Mouse (Mus musculus): Measurements from ENCODE around the gene Prkn.

The Prkn gene

DNA sequence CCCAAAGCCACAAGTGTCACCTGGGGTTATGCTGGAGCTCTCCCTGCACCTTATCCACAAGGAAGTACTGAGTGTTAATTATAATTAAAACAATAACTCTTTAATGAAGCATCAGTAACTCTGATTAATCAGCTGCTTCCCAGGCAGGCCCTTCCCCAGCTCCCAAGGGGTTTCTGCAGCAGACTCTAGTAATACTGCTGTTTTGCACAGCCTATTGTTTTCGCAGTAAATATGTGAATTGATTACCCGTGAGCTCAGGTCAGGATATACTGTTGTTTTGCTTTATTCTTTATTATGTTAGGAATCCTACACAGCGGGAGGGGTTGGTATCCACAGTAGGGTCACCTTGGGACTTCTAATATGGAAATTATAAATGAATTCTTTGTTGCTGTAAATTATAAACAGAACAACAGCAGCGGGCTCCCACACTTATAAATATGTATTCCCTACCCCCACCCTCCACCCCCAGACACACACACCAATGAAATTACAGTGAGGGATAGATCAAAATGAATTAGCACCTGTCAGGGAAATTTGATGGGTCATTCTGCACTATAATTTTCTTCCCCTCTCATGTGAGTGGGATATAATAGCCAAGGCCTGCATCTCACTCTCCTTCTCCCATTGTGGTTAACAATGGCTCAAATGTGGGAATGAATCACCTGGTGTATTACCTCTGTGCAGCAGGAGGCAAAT, 701.9 kb downstream of the Prkn start:
- DNase-seq, result no peak

DNA sequence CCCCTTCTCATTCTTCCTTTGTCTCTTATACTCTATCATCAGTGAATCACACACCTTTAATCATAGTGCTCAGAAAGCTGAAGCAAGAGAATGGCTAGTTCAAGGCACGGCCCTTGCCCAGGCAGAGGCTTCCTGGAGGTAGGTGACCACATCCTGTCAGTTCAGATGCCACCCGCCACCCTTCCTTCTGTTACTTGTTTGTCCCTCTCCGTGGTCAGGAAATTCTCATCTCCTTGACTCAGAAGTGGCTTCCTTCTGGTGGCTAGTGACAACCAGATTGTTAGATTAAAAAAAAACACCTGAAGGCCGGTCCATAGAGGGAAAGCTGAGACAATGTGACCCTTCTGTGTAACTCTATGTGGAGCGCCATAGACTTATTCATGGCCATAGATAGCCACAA, 710.4 kb downstream of the Prkn start:
- DNase-seq, result no peak

DNA sequence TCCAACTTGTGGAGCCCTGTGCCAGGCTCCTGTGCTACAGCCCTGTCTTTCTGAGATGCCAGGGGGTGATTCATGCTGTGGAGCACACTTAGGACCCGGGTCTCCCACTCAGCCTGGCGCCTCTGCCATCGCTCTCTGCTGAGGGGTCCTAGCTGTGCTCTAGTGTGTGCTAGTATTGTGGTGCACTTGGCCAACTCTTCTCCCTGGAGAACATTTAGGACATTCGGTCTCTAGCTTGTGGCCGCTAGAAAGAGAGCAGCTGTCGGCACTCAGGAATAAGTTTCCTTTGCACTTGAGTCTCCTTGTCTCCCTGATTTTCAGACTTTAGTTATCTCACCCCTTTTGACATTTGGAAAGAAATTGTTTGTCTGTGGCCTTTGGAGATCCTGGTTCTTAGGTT, 725.5 kb downstream of the Prkn start:
- DNase-seq, result no peak

DNA sequence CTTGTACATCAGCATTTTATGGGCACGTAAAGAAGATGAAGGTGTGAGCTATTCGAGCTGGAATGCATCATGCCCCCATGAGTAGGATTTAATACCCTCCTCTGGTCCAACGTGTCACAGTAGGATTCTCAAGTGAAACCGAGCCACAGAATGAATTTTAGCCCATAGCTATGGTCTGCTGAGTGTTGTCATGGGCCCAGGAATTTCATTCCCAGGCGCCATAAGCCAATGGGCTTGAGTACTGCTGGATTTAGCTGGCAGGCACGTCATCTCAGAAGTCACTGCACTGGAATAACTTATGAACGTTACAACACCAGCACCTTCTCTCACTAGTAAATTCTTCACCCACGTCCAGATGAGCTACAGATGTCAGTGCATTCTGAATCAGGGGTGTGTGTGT, 730.2 kb downstream of the Prkn start:
- no peak for DNase-seq

DNA sequence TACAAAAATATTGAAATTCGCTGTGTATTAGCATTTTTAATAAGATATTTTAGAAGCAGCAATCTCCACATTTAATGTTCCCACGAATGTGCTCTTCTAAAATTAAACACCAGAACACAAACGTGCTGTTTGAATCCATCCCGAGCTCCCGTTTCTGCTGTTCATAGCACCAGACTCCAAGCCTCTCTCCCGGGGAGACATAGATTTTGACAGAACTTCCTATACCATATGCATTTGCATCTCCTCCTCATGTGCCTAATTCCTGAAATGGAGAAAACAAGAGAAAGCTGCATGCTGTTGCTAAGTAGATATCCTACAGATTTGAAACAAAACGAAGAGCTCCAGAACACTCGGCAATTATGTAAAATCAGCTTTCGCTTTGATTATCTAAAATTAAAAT, 733.5 kb downstream of the Prkn start:
- DNase-seq, result no peak

DNA sequence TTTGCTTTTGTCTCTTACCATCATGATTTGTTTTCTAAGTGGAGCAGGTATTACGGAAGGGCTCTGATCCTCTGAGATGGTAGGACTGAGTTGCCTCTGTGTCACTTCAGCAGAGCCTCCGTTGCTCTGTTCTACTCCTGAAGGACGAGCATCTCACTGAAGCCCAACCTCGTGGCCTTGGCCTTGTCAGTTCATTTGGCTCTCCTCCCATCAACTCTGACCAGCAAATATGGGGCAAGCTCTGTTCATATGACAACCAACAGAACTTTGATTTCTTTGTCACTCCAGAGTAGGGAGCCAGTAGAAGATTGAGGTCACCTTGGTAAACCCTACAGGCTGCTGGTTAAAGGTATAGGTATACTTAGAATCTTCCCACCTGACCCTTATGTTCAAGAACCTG, 745.3 kb downstream of the Prkn start:
- DNase-seq, result no peak

DNA sequence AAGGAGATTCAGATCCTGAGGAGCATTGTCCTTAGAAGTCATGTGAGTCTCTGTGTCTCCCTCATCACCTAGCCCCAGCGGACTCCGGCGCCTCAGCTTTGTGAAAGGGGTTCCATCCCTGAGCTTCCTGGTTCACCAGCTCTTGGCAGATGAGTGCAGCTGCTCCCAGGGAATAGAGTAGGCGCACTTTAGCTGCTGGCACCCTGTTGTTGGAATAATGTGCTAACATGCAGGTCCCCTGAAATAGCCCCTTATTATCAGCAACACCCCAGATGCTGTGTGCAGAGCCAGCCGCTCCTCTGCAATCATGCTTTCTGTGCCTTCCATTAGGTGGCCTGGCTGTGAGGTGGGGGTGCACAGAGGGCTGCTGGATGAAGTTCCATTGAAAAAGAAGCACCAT, 767.7 kb downstream of the Prkn start:
- no peak for DNase-seq

DNA sequence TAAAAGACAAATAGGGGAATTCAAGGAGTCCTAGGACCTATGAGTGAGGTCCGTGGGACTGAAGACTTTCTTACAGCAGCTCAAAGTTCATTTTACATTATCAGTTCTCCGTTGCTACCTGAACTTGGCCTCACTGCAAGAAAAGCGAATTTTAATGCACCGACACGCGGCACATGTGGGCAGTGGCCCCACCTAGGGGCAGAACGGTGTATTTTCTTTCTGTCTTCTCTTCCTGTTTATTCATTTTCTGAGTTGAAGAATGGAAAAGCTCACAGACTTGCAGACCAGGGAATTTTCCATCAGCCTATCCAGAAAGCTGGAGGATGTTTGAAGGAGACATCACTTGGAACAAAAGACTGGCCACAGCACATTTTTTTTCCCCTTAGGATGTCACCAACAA, 771.3 kb downstream of the Prkn start:
- DNase-seq, result peak; percentile 77

DNA sequence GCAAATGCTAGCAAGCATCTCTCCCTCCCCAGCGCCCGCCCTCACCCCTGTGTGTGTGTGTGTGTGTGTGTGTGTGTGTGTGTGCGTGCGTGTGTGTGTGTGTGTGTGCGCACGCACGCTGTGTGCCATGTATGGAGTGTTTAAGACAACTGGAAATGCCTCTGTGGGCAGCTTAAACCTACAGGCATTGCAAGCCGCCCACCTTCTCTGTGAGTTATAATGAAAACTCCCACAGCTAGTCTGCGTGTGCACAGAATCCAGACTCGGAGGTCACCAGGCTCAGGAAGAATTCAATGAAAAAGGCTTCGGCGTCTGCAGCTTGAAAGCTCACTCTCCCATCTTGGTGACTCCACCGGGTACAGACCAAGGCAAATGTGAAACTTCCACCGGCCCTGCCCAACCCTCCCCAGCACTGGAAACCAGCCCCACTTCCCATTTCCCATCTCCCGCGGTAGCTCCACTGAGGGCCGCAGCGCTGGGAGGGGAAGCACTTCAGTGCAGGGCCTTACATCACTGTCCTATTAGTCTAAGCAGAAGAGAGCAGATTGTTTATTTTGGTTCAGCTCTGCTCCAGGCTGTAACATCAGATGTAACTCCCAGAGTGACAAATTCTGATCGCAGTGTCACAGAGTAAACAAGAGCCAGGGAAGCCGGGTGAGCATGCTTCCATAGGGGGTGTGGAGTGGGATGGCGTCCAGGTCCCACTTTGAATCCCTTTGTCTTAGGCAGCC, 772.8 kb downstream of the Prkn start:
- peak; percentile 67 for DNase-seq

DNA sequence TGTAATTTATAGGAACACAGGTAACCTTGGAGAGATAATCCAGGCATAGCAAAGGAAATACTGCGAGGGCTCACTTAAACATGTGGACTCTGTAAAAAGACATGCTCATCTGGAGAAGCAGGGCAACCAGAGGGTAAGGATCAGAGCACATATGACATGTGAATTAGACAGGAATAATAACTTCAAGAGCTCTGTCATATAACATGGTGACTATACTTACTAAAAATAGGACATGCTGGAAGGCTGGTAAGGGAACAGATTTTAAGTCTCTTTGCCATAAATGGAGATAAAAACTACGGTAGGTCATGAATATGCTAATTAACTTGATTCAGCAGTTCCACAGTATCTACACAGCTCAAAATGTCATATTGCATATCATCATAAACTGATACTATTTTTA, 777.4 kb downstream of the Prkn start:
- no peak for DNase-seq

DNA sequence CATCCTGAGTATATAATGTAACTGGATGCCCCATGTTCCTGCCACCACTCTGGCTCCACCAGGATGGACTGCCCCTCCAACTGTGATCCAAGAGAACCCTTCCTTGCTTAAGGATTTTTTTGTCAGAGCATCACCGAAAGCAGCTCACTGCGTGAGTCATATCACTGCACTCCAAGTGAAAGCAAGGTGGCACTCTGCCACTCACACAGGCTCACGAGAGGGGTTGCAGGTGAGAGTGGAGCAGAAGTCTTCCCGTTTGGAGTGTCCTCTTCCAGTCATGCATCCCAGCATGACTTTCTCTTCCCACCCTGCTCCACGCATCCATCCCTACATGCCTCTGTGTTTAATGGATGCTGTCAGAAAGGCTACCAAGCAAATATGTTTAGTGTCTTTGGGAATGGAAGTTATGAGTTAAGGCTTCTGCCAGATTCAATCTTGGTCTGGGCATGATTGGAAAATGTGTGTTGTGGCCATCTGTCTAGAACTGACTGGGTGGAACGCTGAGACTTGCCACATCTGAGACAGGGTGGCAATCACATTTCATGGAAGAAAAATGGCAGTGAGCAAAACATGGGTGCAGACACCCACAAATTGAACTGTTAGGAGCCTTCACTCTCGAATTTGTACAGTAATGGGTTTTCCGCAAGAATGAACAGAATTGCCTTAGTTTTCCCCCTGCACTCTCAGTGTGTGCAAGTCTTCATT, 778.9 kb downstream of the Prkn start:
- DNase-seq, result no peak

DNA sequence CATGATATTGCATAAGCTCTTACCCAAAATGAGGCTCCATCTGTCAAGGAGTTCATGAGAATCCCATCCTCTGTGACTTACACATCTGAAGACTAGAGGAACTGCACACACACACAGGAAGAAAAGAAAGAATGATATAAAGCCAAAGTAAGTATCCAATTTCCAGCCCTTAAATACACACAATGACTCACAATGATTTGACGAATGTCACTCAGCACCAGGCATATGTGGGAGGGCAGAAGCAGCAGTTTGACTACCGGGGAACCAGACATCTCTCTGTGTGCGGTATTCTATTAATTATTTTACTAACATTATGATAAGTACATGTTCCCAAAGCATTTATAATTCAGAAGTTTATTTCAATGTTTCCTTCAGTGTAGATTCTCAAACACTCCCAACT, 780.6 kb downstream of the Prkn start:
- no peak for DNase-seq

DNA sequence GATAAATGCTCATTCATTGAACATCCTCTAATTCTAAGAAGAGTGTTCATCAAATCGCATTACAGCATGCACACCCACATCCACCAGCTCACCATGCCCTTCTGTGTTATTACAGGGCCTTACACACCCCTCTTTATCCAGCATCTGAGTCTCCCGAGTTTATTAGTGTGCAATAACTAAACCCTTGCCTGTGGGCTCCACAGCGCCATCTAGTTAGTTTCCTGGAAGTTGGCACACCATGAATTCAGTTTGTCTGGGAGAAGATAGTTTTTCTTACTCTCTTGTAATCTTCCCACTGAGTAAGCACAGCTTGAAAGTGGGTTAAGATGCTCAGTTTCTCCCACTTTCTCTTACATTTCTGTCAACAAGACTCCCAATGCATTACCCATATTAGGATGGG, 781.3 kb downstream of the Prkn start:
- DNase-seq, result peak; percentile 39

DNA sequence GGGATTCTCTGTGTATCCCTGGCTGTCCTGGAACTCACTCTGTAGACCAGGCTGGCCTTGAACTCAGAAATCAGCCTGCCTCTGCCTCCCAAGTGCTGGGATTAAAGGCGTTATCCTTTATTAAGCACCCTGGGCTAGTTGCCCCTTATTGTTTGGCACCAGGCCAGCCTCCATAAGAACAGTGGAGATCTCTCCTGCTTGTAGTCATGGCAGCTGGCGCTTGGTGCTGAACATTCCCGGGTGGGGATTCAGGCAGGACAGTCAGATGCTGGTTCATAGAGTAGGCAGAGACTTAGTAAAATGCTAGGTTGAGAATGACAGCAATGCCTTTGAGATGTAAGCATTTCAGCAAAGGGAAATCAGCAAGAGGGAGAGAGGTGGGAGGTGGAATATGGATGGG, 786.1 kb downstream of the Prkn start:
- DNase-seq, result no peak

DNA sequence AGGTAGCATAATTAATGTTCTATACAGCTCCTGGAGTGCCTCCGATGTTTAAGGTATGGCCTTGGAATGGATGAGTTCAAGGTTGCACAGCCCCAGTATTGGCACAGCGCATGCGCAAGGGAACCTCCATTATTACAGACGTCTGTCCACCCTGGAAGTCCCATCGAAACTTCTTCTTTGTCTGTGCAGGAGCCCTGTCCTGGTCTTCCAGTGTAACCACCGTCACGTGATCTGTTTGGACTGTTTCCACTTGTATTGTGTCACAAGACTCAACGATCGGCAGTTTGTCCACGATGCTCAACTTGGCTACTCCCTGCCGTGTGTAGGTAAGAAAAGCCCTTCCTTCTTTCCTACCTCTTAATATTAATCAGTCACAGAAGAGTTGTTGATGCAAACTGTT, 794.9 kb downstream of the Prkn start:
- DNase-seq, result no peak

DNA sequence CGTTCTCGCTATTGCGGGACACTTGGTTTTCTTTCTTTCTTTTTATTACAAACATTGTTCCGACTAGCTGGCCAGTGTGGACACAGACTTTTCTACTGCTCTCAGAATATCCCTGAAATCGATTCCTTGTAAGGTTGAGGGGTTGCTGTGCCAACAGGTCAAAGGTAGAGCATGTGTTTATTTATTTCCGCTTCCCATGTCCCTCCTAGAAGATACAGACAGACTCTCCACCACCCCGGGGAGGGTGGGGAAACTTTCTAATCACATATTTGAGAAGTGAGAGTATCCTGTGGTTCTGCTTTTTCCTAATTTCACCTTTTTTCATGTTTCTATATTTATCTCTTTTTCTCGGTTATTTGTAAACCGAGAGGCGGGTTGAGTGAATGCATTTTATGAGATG, 797.5 kb downstream of the Prkn start:
- no peak for DNase-seq

DNA sequence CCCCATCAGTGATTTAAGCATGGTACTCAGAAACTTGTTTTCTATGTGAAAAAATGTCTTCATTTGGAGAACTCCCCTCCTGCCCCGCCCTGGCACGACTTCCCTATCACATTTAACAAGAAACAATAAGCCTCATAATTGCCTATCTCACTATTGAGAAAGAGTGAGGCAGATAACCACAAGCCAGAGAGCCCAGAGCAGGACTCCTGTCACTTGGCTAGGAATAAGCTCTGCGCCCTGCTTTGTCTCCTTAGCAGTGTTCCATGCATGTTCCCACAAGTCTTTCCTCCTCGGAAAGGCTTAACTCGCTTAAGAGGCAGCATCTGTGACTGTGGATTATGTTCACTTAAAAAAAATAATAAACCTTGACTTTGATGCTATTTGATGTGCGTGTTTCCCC, 798.3 kb downstream of the Prkn start:
- DNase-seq, result no peak

DNA sequence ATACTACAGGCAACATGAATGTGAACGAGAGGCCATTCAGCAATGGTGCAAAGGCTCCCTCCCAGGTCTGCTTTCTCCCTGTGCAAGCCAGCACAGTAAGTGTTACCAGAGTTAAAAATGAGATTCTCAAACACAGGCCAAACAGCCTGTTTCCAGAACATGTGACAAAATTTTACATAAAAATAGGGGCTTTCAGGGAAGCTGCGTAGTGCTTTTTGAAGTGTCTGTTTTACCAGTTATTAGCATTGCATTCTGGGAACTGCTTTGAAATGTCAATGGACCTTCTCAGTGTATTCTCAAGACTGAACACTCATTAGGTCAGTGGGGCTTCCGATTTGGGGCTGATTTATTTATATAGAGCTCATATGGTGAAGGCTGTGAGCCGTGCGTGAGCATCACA, 799.6 kb downstream of the Prkn start:
- DNase-seq, result no peak

DNA sequence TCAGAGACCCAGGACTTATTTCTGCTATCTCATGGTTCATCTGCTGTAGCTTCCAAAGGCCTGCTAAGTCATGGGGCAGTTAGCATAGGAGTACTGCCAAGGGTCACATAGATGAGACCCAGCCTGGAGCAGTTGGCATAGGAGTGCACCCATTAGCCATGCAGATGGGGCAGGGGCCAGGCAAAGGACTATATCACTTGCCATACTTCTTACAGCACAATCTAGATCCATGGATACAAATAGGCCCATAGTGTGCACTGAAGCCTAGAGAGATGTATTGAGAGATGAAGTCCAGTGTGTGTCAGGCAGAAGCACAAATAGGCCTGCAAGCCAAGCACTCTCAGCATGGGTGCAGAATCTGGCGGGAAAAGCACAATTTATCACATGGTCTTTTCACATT, 802.1 kb downstream of the Prkn start:
- DNase-seq, result peak; percentile 37

DNA sequence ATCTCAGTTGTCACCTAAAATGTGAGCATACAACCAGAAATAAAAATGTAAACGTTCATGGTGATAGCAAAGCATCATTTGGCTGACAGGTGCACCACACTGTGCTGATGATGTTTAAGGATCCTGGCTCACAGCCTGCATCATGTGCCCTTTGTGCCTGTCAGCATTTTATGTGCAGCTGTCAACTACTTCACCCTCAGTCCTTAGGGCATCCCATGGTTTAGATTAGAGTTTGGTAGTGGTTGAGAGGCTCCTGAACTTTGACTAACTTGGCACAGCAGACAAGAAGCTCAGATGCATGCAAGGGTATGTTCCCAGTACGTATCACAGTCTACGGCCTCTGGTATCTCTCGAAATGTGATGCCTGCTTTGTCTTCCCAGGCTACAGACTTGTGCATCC, 803.8 kb downstream of the Prkn start:
- no peak for DNase-seq

DNA sequence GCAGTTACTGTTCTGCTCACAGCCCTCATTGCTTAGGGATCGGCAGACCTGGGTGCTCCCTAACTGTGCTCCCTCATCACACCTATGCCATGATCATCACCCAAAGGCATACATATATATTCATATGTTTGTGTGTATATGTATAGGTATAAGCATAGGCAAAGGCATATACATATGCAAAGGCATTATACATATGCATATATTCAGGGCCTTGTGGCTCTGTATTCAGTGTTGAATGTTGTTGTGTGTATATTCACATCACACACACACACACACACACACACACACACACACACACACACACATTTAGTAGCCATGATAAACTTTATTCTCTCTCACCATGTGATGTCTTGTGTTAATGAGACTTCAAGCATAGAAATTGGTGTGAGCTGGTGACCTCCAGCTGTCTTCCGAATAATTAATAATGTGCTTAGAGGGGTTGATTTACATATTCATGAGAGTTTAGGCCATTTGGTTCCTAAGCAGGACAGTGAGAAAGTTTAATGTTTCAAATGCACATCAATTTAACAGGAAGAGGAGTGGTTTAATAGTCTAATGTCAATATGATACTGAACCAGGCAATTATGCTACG, 804.8 kb downstream of the Prkn start:
- DNase-seq, result no peak

DNA sequence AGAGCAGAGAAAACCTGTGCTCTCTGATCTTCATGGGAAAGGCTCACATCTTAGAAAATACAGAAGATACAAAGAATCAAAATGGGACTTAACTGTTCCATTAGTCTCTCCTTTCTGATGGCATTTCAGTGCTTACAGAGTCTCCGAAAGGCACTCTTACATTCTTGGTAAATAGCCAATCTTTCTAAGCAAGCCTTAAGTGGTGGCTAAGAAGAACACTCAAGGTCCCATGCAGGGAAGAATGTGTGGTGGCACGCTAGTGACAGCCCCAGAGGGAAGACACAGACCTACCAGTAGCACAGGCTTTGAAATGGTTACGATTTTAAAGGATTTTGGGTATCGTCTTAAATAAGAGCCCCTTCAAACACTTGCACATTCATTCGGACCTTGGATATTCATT, 816.2 kb downstream of the Prkn start:
- no peak for DNase-seq

DNA sequence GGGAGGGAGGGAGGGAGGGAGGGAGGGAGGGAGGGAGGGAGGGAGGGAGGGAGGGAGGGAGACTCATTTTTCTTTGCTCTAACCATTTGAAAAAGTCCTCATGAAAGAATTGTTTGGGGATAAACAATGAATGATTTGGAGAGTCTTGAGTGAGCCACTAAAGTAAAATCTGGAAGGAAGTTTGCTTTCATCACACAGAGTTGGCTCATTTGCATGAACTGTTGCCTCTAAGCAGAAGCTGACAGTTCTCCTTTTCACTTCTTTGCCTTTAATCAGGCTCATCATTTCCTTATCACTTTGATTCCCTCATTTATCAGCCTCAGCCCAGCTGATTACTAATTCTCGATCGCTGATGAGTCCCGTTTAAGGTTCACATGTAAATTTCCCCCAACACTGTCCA, 816.7 kb downstream of the Prkn start:
- no peak for DNase-seq

DNA sequence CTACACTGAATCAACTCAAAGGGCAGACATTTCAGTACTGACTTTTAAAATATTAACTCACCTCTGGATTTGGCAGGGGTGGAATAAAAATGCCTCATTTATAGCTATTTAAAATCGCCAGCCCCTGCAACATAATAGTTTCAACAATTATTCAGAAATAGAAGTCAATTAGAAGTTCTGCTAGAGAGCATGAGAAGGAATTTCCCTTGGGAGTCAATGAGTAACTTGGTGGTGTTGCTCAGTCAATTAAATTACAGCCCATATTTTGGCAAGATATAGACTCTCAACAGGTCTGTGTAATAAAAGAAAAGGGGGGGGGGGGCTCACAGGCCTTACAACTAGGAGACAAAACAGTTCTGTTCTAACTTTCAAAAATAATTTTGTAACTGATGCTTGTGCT, 821.7 kb downstream of the Prkn start:
- DNase-seq, result no peak
